Mouse (Mus musculus) stomach, embryonic 14.5 days (tissue): Measurements from ENCODE around the gene Slc9a5. TPM values are rescaled to one million over a fixed set of nuclear protein-coding genes. Genes with fewer than 3 reads are reported as not detected.

ENCODE experiments used
- ATAC-seq: fragments of 200-750 bp; cut with Nextera tagmentation; 2 replicates; pipeline ENCODE4 v1.8.0; 2017; ENCODE audit warnings: low read depth, moderate TSS enrichment; ENCODE audit not compliant: insufficient number of reproducible peaks, insufficient read depth, low FRiP score
- H3K27ac ChIP-seq: fragments of 300-500 bp; sonication (generic); 2 replicates; pipeline ENCODE4 v1.5.1; 2014; ENCODE audit warnings: mild to moderate bottlenecking, low read length, moderate library complexity, mixed read lengths
- H3K27me3 ChIP-seq: fragments of 300-500 bp; sonication (generic); 2 replicates; pipeline ENCODE4 v1.6.1; 2014; ENCODE audit warnings: low read length, control low read depth, mixed read lengths; ENCODE audit not compliant: control insufficient read depth, insufficient read depth
- H3K36me3 ChIP-seq: fragments of 300-500 bp; sonication (generic); 2 replicates; pipeline ENCODE4 v1.6.1; 2014; ENCODE audit warnings: mild to moderate bottlenecking, control low read depth, low read length, moderate library complexity, mixed read lengths; ENCODE audit not compliant: control insufficient read depth, insufficient read depth
- H3K4me1 ChIP-seq: fragments of 300-500 bp; sonication (generic); 2 replicates; pipeline ENCODE4 v1.6.1; 2014; ENCODE audit warnings: low read length, control low read depth, mixed read lengths; ENCODE audit not compliant: control insufficient read depth, insufficient read depth
- H3K4me2 ChIP-seq: fragments of 300-500 bp; sonication (generic); replicated peaks from 2 replicates; pipeline ENCODE4 v1.6.1; 2014; ENCODE audit warnings: low read depth, low read length, control low read depth
- H3K4me3 ChIP-seq: fragments of 300-500 bp; sonication (generic); 2 replicates; pipeline ENCODE4 v1.5.1; 2014; ENCODE audit warnings: low read depth, low read length, control low read depth
- H3K9ac ChIP-seq: fragments of 300-500 bp; sonication (generic); replicated peaks from 2 replicates; pipeline ENCODE4 v1.6.1; 2014; ENCODE audit warnings: low read depth, mild to moderate bottlenecking, control low read depth, low read length, moderate library complexity, mixed read lengths
- H3K9me3 ChIP-seq: fragments of 300-500 bp; sonication (generic); 2 replicates; pipeline ENCODE4 v1.6.1; 2016; ENCODE audit warnings: low read depth, low read length, control low read depth; ENCODE audit not compliant: control insufficient read depth
- WGBS: fragments of 180-500 bp; shearing (Covaris S2); extraction: QIAGEN DNeasy Blood & Tissue Kit; methylation state at CpG from one replicate; pipeline ENCODE4 v1.1.7; 2014; 5-methylcytosine and 5-hydroxymethylcytosine counted together
- polyA plus RNA-seq: library from polyadenylated mRNA; unstranded; fragments of >200 nt; fragmentation: Nextera tagmentation; extraction: Ambion mirVana; gene quantifications from 2 replicates; pipeline ENCODE4 v1.2.1, GENCODE M21; 2014

The Slc9a5 gene
- polyA plus RNA-seq, 1 experiment from 2014 or later, result 3.2 TPM

DNA sequence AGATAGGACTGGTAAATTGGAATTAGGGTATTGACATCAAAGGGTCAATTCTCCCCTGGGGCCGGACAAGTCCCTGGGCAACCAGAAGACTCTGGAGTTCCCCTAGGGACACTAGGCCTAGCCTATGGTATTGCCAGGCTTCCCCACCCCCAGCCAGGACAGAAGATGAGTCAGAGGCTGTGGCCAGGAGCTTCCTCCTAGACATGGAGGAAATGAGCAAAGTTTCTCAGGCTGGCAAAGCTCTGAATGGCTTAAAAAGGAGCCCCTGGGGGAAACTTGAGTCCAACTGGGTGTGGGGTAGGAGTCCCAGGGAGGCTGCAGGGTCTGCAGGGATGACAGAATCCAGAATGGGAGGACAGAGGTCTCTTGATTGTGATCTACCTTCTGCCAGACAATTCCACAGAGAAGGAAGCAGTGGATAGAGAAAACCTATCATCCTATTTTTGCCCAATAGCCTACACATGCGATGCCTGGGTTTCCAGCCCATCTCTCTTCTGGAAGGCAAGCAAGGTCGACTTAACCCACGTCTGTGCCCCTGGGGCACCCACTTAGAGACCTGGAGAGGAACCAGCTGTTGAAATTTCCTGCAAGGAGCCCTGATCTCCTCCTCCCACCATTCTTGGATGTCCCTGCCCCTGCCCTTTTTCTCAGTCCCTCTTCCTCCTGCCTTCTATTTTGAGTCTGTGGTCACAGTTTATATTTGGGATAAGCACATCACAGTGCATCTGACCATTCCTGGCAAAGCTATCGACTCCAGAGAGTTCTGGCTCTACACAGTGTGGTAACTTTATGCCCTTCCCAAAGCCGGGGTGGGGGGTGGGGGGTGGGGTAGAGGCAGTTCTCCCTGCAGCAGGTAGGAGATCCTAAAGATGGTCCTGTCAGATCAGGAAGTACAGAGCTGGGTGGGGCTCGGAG is 3.3 kb upstream of the Slc9a5 start:
- Histone ChIP-seq H3K9me3 (no peaks in the 10 kb centered on the region), H3K4me1 (peaks cover 33% of the 10 kb centered on the region), H3K36me3 (no peaks in the 10 kb centered on the region), H3K9ac (no peak overlapping the region), H3K27ac (peak overlapping the region; percentile 89; the same call in 1 of the 2 replicates), H3K27me3 (no peaks in the 10 kb centered on the region), H3K4me2 (peak overlapping the region; percentile 95; the same call in 1 of the 2 replicates), H3K4me3 (no peak overlapping the region)
- no peak for ATAC-seq
- 31% methylated on average over 7 of the region's 7 CpGs for WGBS

- under 1% methylated on average over 31 of the region's 34 CpGs for WGBS
- peak overlapping the region; percentile 60 for H3K9ac ChIP-seq
- H3K4me3 ChIP-seq, result peak overlapping the region; percentile 80
- H3K4me2 ChIP-seq, result peak overlapping the region; percentile 95
- peaks cover 30% of the 10 kb centered on the region for H3K4me1 ChIP-seq
- no peaks in the 10 kb centered on the region for H3K36me3 ChIP-seq
- ATAC-seq, result peak; percentile 34
- peak overlapping the region; percentile 89 for H3K27ac ChIP-seq
- H3K27me3 ChIP-seq, result no peaks in the 10 kb centered on the region
- H3K9me3 ChIP-seq, result no peaks in the 10 kb centered on the region
These were observed 1.8 kb upstream of the Slc9a5 start for GRCm38 (mm10) chr8:105346611-105347427.

GRCm38 (mm10) chr8:105347428-105348221 is 1.0 kb upstream of the Slc9a5 start, which contains the start of gene Fhod1:
Gene Fhod1 (minus strand): TSS chr8:105347953.
- Histone ChIP-seq H3K27me3 (no peaks in the 10 kb centered on the region), H3K9ac (peak within 1 kb of the TSS; percentile 67)
- ATAC-seq, result peak; percentile 91

DNA sequence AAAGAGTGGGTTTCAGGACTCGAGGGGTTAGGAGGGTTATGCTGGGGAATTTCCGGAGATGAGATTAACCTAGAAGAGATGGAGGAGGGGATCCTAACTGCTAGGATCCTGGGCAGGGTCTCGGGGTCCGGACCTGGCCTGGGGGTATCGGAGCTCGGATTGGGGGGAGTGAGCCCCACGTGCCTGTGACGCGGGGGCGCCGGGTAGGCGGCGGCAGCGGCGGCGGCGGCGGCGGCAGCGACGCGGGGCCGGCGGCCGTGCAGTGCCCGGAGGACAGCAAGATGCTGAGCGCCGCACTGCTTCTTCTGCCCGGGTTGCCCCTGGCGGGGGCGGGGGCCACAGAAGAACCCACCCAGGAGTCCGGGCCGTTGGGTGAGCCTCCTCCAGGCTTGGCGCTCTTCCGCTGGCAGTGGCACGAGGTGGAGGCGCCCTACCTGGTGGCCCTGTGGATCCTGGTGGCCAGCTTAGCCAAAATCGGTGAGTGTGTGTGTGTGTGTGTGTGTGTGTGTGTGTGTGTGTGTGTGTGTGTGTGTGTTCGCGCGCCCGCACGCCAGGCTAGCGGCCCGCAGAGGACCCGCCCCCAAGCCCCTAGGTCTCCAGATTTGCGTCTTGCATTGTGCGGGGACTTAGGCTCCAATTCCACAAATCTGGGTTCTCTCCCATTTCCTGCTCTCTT is 591 bp downstream of the Slc9a5 start:
- Histone ChIP-seq H3K9ac (peak overlapping the region; percentile 67), H3K27ac (0 out of 2 replicates have a peak overlapping the region, but pooled peaks have one; percentile 34), H3K9me3 (no peaks in the 10 kb centered on the region), H3K36me3 (no peaks in the 10 kb centered on the region), H3K27me3 (no peaks in the 10 kb centered on the region), H3K4me2 (peak overlapping the region; percentile 95), H3K4me3 (peak overlapping the region; percentile 80), H3K4me1 (peaks cover 19% of the 10 kb centered on the region)
- 0% methylated on average over 42 of the region's 48 CpGs for WGBS
- ATAC-seq, result no peak

More at GRCm38 (mm10) chr8:105347428-105348221, 1.0 kb upstream of the Slc9a5 start, which contains the start of gene Fhod1:
- Histone ChIP-seq H3K27ac (peak within 1 kb of the TSS; percentile 89), H3K4me3 (peak within 1 kb of the TSS; percentile 80), H3K4me1 (peaks cover 28% of the 10 kb centered on the region), H3K4me2 (peak within 1 kb of the TSS; percentile 95), H3K9me3 (no peaks in the 10 kb centered on the region), H3K36me3 (no peaks in the 10 kb centered on the region)
- WGBS, result under 1% methylated on average over 53 of the region's 53 CpGs

GRCm38 (mm10) chr8:105350186-105350585 is 1.5 kb downstream of the Slc9a5 start:
- H3K27me3 ChIP-seq, result no peaks in the 10 kb centered on the region
- no peak overlapping the region for H3K27ac ChIP-seq
- H3K4me3 ChIP-seq, result peak overlapping the region; percentile 80; the same call in 1 of the 2 replicates
- no peak for ATAC-seq
- WGBS, result 43% methylated on average over 7 of the region's 7 CpGs
- 0 out of 2 replicates have a peak overlapping the region, but pooled peaks have one; percentile 3 for H3K9ac ChIP-seq
- no peaks in the 10 kb centered on the region for H3K9me3 ChIP-seq
- H3K4me2 ChIP-seq, result peak overlapping the region; percentile 95
- H3K36me3 ChIP-seq, result no peaks in the 10 kb centered on the region
- peaks cover 16% of the 10 kb centered on the region for H3K4me1 ChIP-seq

GRCm38 (mm10) chr8:105353583-105354135 is 5.0 kb downstream of the Slc9a5 start:
- H3K27ac ChIP-seq, result no peak overlapping the region
- no peak overlapping the region for H3K4me2 ChIP-seq
- no peak for ATAC-seq
- H3K36me3 ChIP-seq, result no peaks in the 10 kb centered on the region
- 78% methylated on average over 8 of the region's 8 CpGs for WGBS
- peaks cover 6% of the 10 kb centered on the region for H3K4me1 ChIP-seq
- no peak overlapping the region for H3K9ac ChIP-seq
- no peak overlapping the region for H3K4me3 ChIP-seq
- H3K9me3 ChIP-seq, result no peaks in the 10 kb centered on the region
- no peaks in the 10 kb centered on the region for H3K27me3 ChIP-seq

DNA sequence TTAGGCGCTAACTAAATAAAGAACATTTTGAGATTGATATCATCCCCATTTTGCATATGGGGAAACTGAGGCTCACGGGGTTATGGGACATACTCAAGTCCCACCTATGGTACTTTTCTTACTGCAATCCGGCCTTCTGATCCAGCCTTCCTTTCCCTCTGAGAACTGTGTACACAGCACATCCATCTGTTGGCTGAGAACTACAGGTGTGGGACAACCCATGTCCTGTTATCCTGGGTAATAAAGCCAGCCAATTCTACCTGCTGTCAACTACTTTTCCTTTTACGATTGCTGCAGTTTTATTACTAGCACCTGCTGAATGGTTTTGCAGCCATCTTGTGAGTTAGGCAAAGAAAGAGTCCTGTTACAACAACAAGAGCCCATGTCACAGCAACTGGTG is 5.9 kb downstream of the Slc9a5 start:
- Histone ChIP-seq H3K9me3 (no peaks in the 10 kb centered on the region), H3K4me1 (peaks cover 6% of the 10 kb centered on the region), H3K27me3 (no peaks in the 10 kb centered on the region), H3K27ac (no peak overlapping the region), H3K4me2 (no peak overlapping the region), H3K9ac (no peak overlapping the region), H3K4me3 (no peak overlapping the region), H3K36me3 (no peaks in the 10 kb centered on the region)
- no peak for ATAC-seq
- 91% methylated on average over 4 of the region's 4 CpGs for WGBS
